Mouse (Mus musculus): ENCODE results near the gene Ghr. TPM values are rescaled to one million over a fixed set of nuclear protein-coding genes. Genes with fewer than 3 reads are reported as not detected.

Ghr gene
- polyA plus RNA-seq, 1 experiment from 2014 or later, result 5.9 TPM

- Histone ChIP-seq H3K4me3 (ENCODE audit: low read depth, low read length) (no peak overlapping the region), H3K27ac (ENCODE audit: low read depth, low read length) (no peak overlapping the region), H3K9ac (ENCODE audit: low read length) (no peak overlapping the region), H3K36me3 (ENCODE audit: control insufficient read depth, insufficient read depth, low read length) (no peaks in the 10 kb centered on the region), H3K9me3 (replicated peaks; ENCODE audit: control insufficient read depth, low read length) (no peaks in the 10 kb centered on the region), H3K27me3 (replicated peaks; ENCODE audit: control insufficient read depth, insufficient read depth, low read length) (no peaks in the 10 kb centered on the region), H3K4me2 (ENCODE audit: low read length) (peak overlapping the region; percentile 40), H3K4me1 (ENCODE audit: control insufficient read depth, insufficient read depth, low read length) (peaks cover 4% of the 10 kb centered on the region; the same call in 1 of the 2 replicates)
- ATAC-seq, result peak; percentile 37; the same call in 1 of the 2 replicates
- WGBS, result 9% methylated on average over 6 of the region's 6 CpGs
- DNase-seq (ENCODE audit: low spot score), result no peak
These were observed 313.2 kb downstream of the Ghr start for GRCm38 (mm10) chr15:3269996-3270645.

- WGBS, result 83% methylated on average over 4 of the region's 4 CpGs
- Histone ChIP-seq H3K36me3 (ENCODE audit: control insufficient read depth, insufficient read depth, low read length) (no peaks in the 10 kb centered on the region), H3K27ac (ENCODE audit: low read depth, low read length) (no peak overlapping the region), H3K9ac (ENCODE audit: low read length) (no peak overlapping the region), H3K9me3 (replicated peaks; ENCODE audit: control insufficient read depth, low read length) (no peaks in the 10 kb centered on the region), H3K4me1 (ENCODE audit: control insufficient read depth, insufficient read depth, low read length) (peaks cover 4% of the 10 kb centered on the region; the same call in 1 of the 2 replicates), H3K4me3 (ENCODE audit: low read depth, low read length) (no peak overlapping the region), H3K4me2 (ENCODE audit: low read length) (no peak overlapping the region), H3K27me3 (replicated peaks; ENCODE audit: control insufficient read depth, insufficient read depth, low read length) (no peaks in the 10 kb centered on the region)
- ATAC-seq, result no peak
- no peak for DNase-seq (ENCODE audit: low spot score)
These were observed 313.8 kb downstream of the Ghr start for GRCm38 (mm10) chr15:3269496-3269895.

GRCm38 (mm10) chr15:3268247-3268646 lies 315.0 kb downstream of the Ghr start, which contains the start of gene Selenop:
Gene Selenop (plus strand): TSS chr15:3268547.
- no peak within 1 kb of the TSS for H3K4me2 ChIP-seq (ENCODE audit: low read length)
- no peak for ATAC-seq
- no peak within 1 kb of the TSS for H3K9ac ChIP-seq (ENCODE audit: low read length)
- H3K9me3 ChIP-seq (replicated peaks; ENCODE audit: control insufficient read depth, low read length), result no peaks in the 10 kb centered on the region
- 74% methylated on average over 6 of the region's 6 CpGs for WGBS
- DNase-seq (ENCODE audit: low spot score), result no peak
- H3K27ac ChIP-seq (ENCODE audit: low read depth, low read length), result no peak within 1 kb of the TSS
- H3K4me1 ChIP-seq (ENCODE audit: control insufficient read depth, insufficient read depth, low read length), result peaks cover 4% of the 10 kb centered on the region; the same call in 1 of the 2 replicates
- no peaks in the 10 kb centered on the region for H3K36me3 ChIP-seq (ENCODE audit: control insufficient read depth, insufficient read depth, low read length)
- no peak within 1 kb of the TSS for H3K4me3 ChIP-seq (ENCODE audit: low read depth, low read length)
- H3K27me3 ChIP-seq (replicated peaks; ENCODE audit: control insufficient read depth, insufficient read depth, low read length), result no peaks in the 10 kb centered on the region

All from forebrain, embryonic 14.5 days (tissue).